Mouse (Mus musculus) neural tube, embryonic 14.5 days (tissue): Measurements from ENCODE around the gene Pip5k1b. TPM values are rescaled to one million over a fixed set of nuclear protein-coding genes. Genes with fewer than 3 reads are reported as not detected.

Source experiments
- ATAC-seq: fragments of 200-750 bp; cut with Nextera tagmentation; 2 replicates; pipeline ENCODE4 v1.8.0; 2017; ENCODE audit warnings: low read depth, mild to moderate bottlenecking, moderate TSS enrichment, moderate library complexity
- H3K27ac ChIP-seq: fragments of 300-500 bp; sonication (generic); 2 replicates; pipeline ENCODE4 v1.5.1; 2014; ENCODE audit warnings: low read depth, mild to moderate bottlenecking, control low read depth, low read length, moderate library complexity, mixed read lengths
- H3K27me3 ChIP-seq: fragments of 300-500 bp; sonication (generic); 2 replicates; pipeline ENCODE4 v1.6.1; 2014; ENCODE audit warnings: low read length; ENCODE audit not compliant: control insufficient read depth, insufficient read depth
- H3K36me3 ChIP-seq: fragments of 300-500 bp; sonication (generic); 2 replicates; pipeline ENCODE4 v1.6.1; 2014; ENCODE audit warnings: low read length, mixed read lengths; ENCODE audit not compliant: control insufficient read depth, insufficient read depth
- H3K4me1 ChIP-seq: fragments of 300-500 bp; sonication (generic); 2 replicates; pipeline ENCODE4 v1.6.1; 2014; ENCODE audit warnings: low read length; ENCODE audit not compliant: control insufficient read depth, insufficient read depth
- H3K4me2 ChIP-seq: fragments of 300-500 bp; sonication (generic); 2 replicates; pipeline ENCODE4 v1.6.1; 2014; ENCODE audit warnings: mild to moderate bottlenecking, low read depth, low read length, control low read depth
- H3K4me3 ChIP-seq: fragments of 300-500 bp; sonication (generic); 2 replicates; pipeline ENCODE4 v1.5.1; 2014; ENCODE audit warnings: low read depth, low read length, control low read depth, mixed read lengths
- H3K9ac ChIP-seq: fragments of 300-500 bp; sonication (generic); replicated peaks from 2 replicates; pipeline ENCODE4 v1.6.1; 2014; ENCODE audit warnings: low read depth, mild to moderate bottlenecking, control low read depth, low read length, mixed read lengths
- H3K9me3 ChIP-seq: fragments of 300-500 bp; sonication (generic); 2 replicates; pipeline ENCODE4 v1.6.1; 2016; ENCODE audit warnings: low read length; ENCODE audit not compliant: control insufficient read depth
- WGBS: fragments of 180-500 bp; shearing (Covaris S2); extraction: QIAGEN DNeasy Blood & Tissue Kit; methylation state at CpG from one replicate; pipeline ENCODE4 v1.1.7; 2014; 5-methylcytosine and 5-hydroxymethylcytosine counted together
- polyA plus RNA-seq: library from polyadenylated mRNA; unstranded; fragments of >200 nt; fragmentation: Nextera tagmentation; extraction: Ambion mirVana; gene quantifications from 2 replicates; pipeline ENCODE4 v1.2.1, GENCODE M21; 2014

Pip5k1b gene
- polyA plus RNA-seq, 1 experiment from 2014 or later = 2.1 TPM

DNA sequence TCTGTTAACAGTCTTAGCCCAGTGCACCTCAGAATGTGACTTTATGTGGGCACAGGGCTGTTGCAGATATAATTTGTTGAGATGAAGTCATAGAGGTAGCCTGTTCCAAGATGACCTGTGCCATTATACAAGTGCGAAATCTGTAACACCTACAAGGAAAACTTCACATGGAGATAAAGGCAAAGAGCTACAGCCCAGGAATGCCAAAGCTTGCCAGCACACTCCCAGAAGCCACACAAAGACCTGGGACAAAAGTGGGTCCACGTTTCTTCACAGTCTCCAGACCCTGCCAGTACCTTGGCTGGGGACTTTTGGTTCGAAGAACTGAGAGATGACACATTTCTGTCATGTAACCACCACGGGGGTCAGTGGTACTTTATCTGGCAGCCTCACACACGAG is 243.6 kb downstream of the Pip5k1b start:
- WGBS = 84% methylated on average over 5 of the region's 5 CpGs
- no peaks in the 10 kb centered on the region for H3K27me3 ChIP-seq
- no peak for ATAC-seq
- no peak overlapping the region for H3K27ac ChIP-seq
- H3K4me1 ChIP-seq = peaks cover 10% of the 10 kb centered on the region
- no peak overlapping the region for H3K4me3 ChIP-seq
- no peak overlapping the region for H3K9ac ChIP-seq
- H3K9me3 ChIP-seq = no peaks in the 10 kb centered on the region
- H3K4me2 ChIP-seq = no peak overlapping the region
- no peaks in the 10 kb centered on the region for H3K36me3 ChIP-seq

DNA sequence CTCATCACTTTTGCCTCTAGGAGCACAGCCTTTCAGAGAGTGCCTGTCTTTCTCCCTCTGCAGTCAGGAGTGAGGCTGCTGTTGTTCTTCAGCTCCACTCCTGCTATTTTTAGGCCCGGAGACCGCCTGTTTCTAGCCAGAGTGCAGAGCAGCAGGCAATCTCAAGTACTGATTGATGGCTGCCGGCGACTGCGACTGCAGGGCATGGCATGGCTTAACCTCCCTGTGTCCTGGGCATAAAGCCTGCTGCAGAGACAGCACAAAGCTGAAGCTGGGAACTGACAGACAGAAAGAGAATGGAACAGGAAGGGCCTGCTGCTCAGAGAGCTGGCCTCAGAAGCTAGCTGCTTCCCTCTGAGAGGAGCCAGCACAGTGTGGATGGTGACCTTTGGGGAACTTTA is 247.4 kb downstream of the Pip5k1b start:
- H3K27ac ChIP-seq = peak overlapping the region; percentile 28; the same call in 1 of the 2 replicates
- no peak overlapping the region for H3K4me2 ChIP-seq
- H3K9me3 ChIP-seq = no peaks in the 10 kb centered on the region
- peaks cover 10% of the 10 kb centered on the region for H3K4me1 ChIP-seq
- 3% methylated on average over 5 of the region's 5 CpGs for WGBS
- H3K27me3 ChIP-seq = no peaks in the 10 kb centered on the region
- 0 out of 2 replicates have a peak overlapping the region, but pooled peaks have one; percentile 32 for H3K9ac ChIP-seq
- no peaks in the 10 kb centered on the region for H3K36me3 ChIP-seq
- H3K4me3 ChIP-seq = no peak overlapping the region
- ATAC-seq = peak; percentile 47; the same call in 1 of the 2 replicates

DNA sequence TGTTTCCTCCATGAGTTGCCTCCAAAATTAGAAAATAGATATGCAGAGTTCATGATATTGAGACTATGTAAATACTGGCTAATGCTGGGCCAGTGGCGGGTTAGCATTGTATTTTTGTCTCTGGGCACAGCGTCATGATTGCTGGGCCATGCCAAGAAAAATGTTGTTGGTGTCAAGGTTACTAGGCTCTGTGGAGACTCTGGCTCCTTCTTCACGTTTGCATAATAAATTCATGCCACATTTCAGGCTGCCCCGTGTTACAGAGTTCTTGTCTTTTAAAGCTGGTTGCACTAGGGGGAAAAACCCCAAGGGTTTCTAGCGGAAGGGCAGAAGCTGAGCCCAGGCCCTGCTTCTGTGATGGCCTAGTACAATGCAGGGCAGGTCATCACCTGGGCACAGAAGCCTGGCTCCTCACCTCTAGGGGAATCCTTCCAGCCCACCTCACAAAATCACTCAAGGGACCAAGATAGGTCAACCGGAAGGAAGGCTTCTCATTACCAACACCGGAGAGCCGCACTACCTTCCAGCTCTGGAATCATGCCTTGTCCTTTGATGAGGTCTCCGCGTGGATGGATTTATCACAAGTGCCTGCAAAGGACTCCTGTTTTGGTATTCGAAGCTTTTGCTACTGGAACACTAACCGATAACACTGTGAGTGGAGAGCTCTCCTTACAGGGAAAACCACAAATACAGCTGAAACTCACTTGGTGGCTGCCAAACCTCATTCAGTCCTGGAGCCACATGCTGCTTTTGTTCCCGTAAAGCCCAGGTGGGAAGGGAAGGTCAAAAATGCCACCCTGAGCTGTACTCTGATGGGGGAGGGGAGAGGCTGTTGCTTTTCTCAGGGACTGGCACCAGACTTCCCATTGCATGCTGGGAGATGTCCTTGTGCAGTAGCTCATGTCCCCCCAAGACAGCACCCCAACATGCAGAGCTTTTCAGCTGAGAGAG is 248.1 kb downstream of the Pip5k1b start:
- Histone ChIP-seq H3K4me2 (no peak overlapping the region), H3K9ac (0 out of 2 replicates have a peak overlapping the region, but pooled peaks have one; percentile 32), H3K27me3 (no peaks in the 10 kb centered on the region), H3K36me3 (no peaks in the 10 kb centered on the region), H3K27ac (no peak overlapping the region), H3K4me3 (no peak overlapping the region), H3K9me3 (no peaks in the 10 kb centered on the region), H3K4me1 (peaks cover 5% of the 10 kb centered on the region)
- 55% methylated on average over 13 of the region's 13 CpGs for WGBS
- ATAC-seq = no peak

DNA sequence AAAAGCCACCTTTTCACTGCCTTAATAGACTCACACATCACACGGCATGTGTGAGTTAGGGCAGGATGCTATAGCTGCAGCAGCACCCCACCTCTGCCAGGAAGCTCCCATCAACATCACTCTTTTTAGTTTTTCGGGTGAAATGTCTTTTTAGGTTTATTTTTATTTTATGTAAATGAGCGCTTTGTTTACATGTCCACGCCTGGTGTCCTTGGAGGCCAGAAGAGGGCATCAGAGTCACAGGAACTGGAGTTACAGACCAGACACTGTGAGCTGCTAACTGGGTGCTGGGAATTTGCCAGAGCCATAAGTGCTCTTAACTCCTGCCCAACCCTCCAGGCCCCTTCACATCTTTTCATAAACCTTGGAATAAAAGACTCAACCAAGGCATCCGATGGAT is 249.3 kb downstream of the Pip5k1b start:
- ATAC-seq = no peak
- Histone ChIP-seq H3K4me2 (no peak overlapping the region), H3K9me3 (no peaks in the 10 kb centered on the region), H3K27ac (no peak overlapping the region), H3K27me3 (no peaks in the 10 kb centered on the region), H3K36me3 (no peaks in the 10 kb centered on the region), H3K9ac (no peak overlapping the region), H3K4me1 (peaks cover 5% of the 10 kb centered on the region), H3K4me3 (no peak overlapping the region)
- WGBS = 94% methylated on average over 5 of the region's 5 CpGs

DNA sequence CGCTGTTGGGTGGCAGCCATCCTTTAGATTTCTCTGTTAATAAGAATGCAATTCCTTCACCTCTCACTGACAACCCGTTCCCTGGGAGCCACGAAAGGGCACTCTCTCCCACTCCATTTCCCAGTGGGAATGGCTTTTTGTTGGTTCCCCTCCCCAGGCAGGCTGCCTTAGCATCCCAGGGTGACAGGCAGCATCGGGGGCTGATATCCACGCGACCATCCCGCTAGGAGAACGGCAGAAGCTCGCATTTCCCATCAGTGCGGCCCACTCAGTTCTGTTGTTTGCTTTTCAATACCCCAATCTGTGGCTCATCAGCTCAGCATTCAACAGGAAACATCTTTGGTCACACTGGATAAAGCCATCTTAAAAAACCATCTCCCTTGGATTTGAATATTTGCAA is 253.5 kb downstream of the Pip5k1b start:
- Histone ChIP-seq H3K36me3 (no peaks in the 10 kb centered on the region), H3K27ac (no peak overlapping the region), H3K4me3 (no peak overlapping the region), H3K9me3 (no peaks in the 10 kb centered on the region), H3K9ac (no peak overlapping the region), H3K4me1 (no peaks in the 10 kb centered on the region), H3K27me3 (no peaks in the 10 kb centered on the region), H3K4me2 (no peak overlapping the region)
- WGBS = 33% methylated on average over 10 of the region's 10 CpGs
- no peak for ATAC-seq

DNA sequence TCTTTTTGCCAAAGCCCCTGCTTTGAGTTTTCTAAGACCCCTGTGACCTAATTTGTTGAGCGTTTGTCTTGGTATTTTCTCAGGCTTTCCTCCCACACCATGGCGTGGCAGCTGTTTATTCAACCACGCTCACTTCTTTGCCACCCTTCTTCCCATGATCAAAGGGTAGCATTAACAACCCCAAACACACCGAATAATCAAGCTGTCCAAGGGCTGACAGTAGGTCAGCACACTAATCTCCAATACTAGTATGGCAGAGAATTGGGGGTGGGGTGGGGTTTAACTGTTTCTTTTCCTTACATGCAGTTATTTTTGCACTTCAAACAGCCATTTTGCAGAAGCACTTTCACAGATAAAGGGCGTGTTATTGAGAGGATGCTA is 253.9 kb downstream of the Pip5k1b start:
- Histone ChIP-seq H3K4me3 (no peak overlapping the region), H3K36me3 (no peaks in the 10 kb centered on the region), H3K9ac (no peak overlapping the region), H3K27me3 (no peaks in the 10 kb centered on the region), H3K4me2 (no peak overlapping the region), H3K27ac (no peak overlapping the region), H3K4me1 (no peaks in the 10 kb centered on the region), H3K9me3 (no peaks in the 10 kb centered on the region)
- no peak for ATAC-seq
- WGBS = 13% methylated on average over 5 of the region's 5 CpGs

DNA sequence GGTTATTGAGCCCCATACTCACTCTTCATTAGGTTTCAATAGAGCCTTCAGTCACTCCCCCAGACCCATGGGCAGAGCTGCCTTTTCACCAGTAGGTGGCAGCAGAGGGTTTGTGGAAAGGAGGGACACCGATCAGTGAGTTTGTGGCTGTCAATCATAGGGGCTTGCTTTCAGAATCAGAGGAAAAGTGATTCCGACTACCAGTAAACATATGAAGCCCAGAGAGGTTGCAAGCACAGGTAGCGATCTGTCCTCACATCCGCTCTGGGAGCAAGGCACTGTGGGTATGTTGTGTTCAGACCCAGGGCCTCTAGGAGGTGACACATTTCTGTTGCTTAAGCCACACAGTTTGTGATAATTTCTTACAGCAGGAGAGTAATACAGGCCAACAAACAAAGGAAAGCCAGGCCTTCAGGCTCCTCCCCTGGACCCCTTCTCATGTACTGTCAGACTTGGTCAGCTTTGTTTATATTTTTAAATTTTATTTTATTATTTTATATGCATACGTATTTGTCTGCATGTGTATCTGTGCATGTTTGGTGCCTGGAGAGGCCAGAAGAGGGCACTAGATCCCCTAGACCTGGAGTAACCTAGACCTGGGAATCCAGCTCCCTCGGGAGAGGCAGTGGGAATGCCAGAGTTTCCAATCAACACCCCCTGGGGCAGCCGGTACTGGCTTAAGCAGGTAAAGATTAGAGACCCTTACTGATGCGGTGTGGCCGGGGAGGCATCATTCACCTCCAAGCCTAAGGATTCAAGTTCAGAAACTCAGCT is 254.5 kb downstream of the Pip5k1b start:
- no peaks in the 10 kb centered on the region for H3K9me3 ChIP-seq
- H3K27ac ChIP-seq = no peak overlapping the region
- no peaks in the 10 kb centered on the region for H3K27me3 ChIP-seq
- H3K4me3 ChIP-seq = peak overlapping the region; percentile 3; the same call in 1 of the 2 replicates
- H3K9ac ChIP-seq = no peak overlapping the region
- H3K4me2 ChIP-seq = peak overlapping the region; percentile 14; the same call in 1 of the 2 replicates
- H3K4me1 ChIP-seq = no peaks in the 10 kb centered on the region
- WGBS = 2% methylated on average over 9 of the region's 9 CpGs
- no peaks in the 10 kb centered on the region for H3K36me3 ChIP-seq
- peak; percentile 94 for ATAC-seq

DNA sequence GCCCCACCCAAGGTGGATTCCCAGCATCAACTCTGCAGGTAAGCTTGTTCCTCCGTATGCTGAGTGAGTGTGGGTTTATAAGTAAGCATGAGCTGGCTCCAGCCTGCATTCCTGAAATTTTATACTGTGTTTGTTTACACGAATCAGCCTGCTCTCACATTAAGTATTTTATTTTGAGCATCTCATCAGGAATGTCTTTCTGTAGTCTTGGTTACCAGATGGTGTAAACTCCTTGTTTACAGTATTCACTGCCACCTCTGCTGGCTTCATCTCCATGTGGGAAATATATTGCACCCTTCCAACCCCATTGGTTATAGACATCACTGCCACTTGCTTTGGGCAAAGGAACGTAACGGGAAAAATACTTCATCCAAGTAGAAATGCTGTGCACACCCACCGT is 262.1 kb downstream of the Pip5k1b start:
- Histone ChIP-seq H3K36me3 (no peaks in the 10 kb centered on the region), H3K27ac (no peak overlapping the region), H3K9me3 (no peaks in the 10 kb centered on the region), H3K4me2 (no peak overlapping the region), H3K4me3 (no peak overlapping the region), H3K9ac (no peak overlapping the region), H3K4me1 (no peaks in the 10 kb centered on the region), H3K27me3 (no peaks in the 10 kb centered on the region)
- no peak for ATAC-seq
- 82% methylated on average over 5 of the region's 5 CpGs for WGBS

DNA sequence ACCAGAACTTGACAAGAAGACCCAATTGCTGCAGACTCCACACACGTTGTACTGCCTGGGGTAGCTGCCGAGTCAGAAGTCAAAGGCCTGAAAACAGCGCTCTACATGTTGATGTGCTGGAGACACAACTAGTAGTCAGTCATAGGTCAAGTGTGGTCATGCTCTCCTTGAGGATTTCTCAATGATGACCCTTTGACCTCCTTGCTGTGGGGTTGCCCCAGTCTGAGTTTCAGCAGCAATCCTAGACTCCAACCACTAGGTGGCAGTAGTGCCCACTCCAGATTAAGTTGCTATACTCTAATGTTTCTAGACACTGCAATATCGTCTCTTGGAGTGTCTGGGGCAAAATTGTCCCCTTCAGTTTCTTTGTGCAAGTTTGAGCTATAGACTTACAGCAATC is 271.5 kb downstream of the Pip5k1b start:
- H3K36me3 ChIP-seq = no peaks in the 10 kb centered on the region
- H3K9me3 ChIP-seq = no peaks in the 10 kb centered on the region
- 61% methylated on average over 4 of the region's 4 CpGs for WGBS

More for the DNA sequence above, 271.5 kb downstream of the Pip5k1b start:
- Histone ChIP-seq H3K4me3 (no peak overlapping the region), H3K27ac (no peak overlapping the region), H3K27me3 (no peaks in the 10 kb centered on the region), H3K9ac (no peak overlapping the region), H3K4me1 (no peaks in the 10 kb centered on the region), H3K4me2 (no peak overlapping the region)
- no peak for ATAC-seq
